Mouse (Mus musculus) heart, postnatal 0 days (tissue): Measurements from ENCODE around the gene Arcn1.

Source experiments
- CTCF ChIP-seq: IDR thresholded peaks from 2 replicates; pipeline ENCODE4 v1.5.1; 2016; ENCODE audit warnings: antibody characterized with exemption, control low read depth, low read depth
- EP300 ChIP-seq: IDR thresholded peaks from 2 replicates; pipeline ENCODE4 v1.6.1; 2016; ENCODE audit warnings: antibody characterized with exemption, low read depth

GRCm38 (mm10) chr9:44711602-44712001 is 56.0 kb downstream of the Arcn1 start:
- TF ChIP-seq CTCF (no peak), EP300 (no peak)
